9 mouse cellular contexts compared by ENCODE assay signal in the genomic region with DNA sequence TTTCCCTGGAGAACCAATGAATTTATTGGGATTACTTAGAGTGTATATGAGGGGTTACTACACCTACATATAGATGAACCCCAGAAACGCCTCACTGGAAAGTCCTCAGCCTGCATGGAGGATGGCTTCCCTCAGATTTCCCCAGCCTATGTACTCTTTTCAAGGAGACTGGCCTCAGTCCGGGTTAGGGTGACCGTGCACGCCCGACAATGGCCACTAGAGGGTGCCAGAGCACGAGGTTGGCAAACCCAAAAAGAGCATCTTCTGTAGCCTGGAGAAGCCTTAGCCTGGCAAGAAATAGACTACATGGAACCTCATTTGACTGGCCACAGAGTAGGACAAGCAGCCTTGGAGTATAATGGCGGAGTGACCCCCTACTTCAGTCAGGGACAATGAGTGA. TPM values are rescaled to one million over a fixed set of nuclear protein-coding genes. Genes with fewer than 3 reads are reported as not detected.
A peak's percentile ranks its signal among the peaks of the same experiment; 100 is the strongest.
DNase-seq lines count a peak whose midpoint lies in the region; ATAC-seq and TF ChIP-seq lines count a peak whose summit lies in the region.
"Had no signal": no experiment of that assay in that cellular context is flagged by ENCODE, and none has a peak within 500 bp of the region (broad histone marks: within the 10 kb centered on the region; RNA-seq: fewer than 3 reads in every experiment).

No protein-coding gene starts in this region.

- intact Hi-C loops in left cerebral cortex, postnatal 14 days (cut with DNase I): no loop called here

- no peaks in the 10 kb centered on the region for H3K9me3 ChIP-seq in forebrain, embryonic 11.5 days (ENCODE audit: control insufficient read depth, low read length)
- no peaks in the 10 kb centered on the region for H3K9me3 ChIP-seq in forebrain, embryonic 15.5 days
- no peaks in the 10 kb centered on the region for H3K9me3 ChIP-seq in midbrain, embryonic 11.5 days (ENCODE audit: control insufficient read depth, low read length)

- peak; percentile 92 for DNase-seq in forebrain, embryonic 11.5 days (ENCODE audit: low spot score)
- peak; percentile 96 to 98 for DNase-seq in cerebellum, postnatal 10 days
- DNase-seq in gastrocnemius, adult 18-20 months (ENCODE audit: low spot score): peak; percentile 88
- peak; percentile 69 to 85 for DNase-seq in left cerebral cortex, postnatal 14 days (ENCODE audit: low spot score in 2 of 2)
- DNase-seq in midbrain, embryonic 11.5 days (ENCODE audit: low spot score, missing footprints): peak; percentile 99
- peak; percentile 53 to 88 for DNase-seq in spleen, adult 2 months (ENCODE audit: low read depth in 1 of 2, low spot score in 2 of 2)

- H3K9ac ChIP-seq in forebrain, embryonic 11.5 days (ENCODE audit: low read length): no peak overlapping the region
- no peak overlapping the region for H3K9ac ChIP-seq in forebrain, embryonic 15.5 days (replicated peaks)
- H3K9ac ChIP-seq in midbrain, embryonic 11.5 days (ENCODE audit: low read length): no peak overlapping the region

- WGBS in forebrain, embryonic 11.5 days: 9% methylated on average over 7 of the region's 7 CpGs
- 9% methylated on average over 7 of the region's 7 CpGs for WGBS in forebrain, embryonic 15.5 days
- 7% methylated on average over 7 of the region's 7 CpGs for WGBS in midbrain, embryonic 11.5 days
- WGBS in spleen, adult 2 months: 25% methylated on average over 7 of the region's 7 CpGs

- no peaks in the 10 kb centered on the region for H3K4me1 ChIP-seq in forebrain, embryonic 11.5 days (replicated peaks; ENCODE audit: control insufficient read depth, insufficient read depth, low read length)
- H3K4me1 ChIP-seq in forebrain, embryonic 15.5 days: no peaks in the 10 kb centered on the region
- no peaks in the 10 kb centered on the region for H3K4me1 ChIP-seq in midbrain, embryonic 11.5 days (ENCODE audit: control insufficient read depth, insufficient read depth, low read length)
- peaks cover 9% of the 10 kb centered on the region; the same call in 1 of the 2 replicates for H3K4me1 ChIP-seq in spleen, adult 2 months (ENCODE audit: control insufficient read depth, insufficient read depth, insufficient read length)

- 0 out of 2 replicates have a peak, but pooled peaks have one; percentile 30 for ATAC-seq in forebrain, embryonic 11.5 days (replicated peaks; ENCODE audit: low FRiP score)
- no peak for ATAC-seq in forebrain, embryonic 15.5 days (replicated peaks)
- peak; percentile 61 for ATAC-seq in inflammation-experienced regulatory T-cells, adult 6 months
- peak; percentile 69; the same call in 1 of the 2 replicates for ATAC-seq in midbrain, embryonic 11.5 days (ENCODE audit: low FRiP score)

- no peak overlapping the region for H3K4me3 ChIP-seq in forebrain, embryonic 11.5 days (ENCODE audit: low read depth, low read length)
- no peak overlapping the region for H3K4me3 ChIP-seq in forebrain, embryonic 15.5 days
- no peak overlapping the region for H3K4me3 ChIP-seq in midbrain, embryonic 11.5 days (ENCODE audit: low read depth, low read length)
- no peak overlapping the region for H3K4me3 ChIP-seq in spleen, adult 2 months (ENCODE audit: extremely low read depth, insufficient read depth, insufficient read length)
- H3K4me3 ChIP-seq: myocyte had no signal

- no peak overlapping the region for H3K4me2 ChIP-seq in forebrain, embryonic 11.5 days (ENCODE audit: low read depth, low read length, severe bottlenecking)
- no peak overlapping the region for H3K4me2 ChIP-seq in forebrain, embryonic 15.5 days (replicated peaks)
- H3K4me2 ChIP-seq in midbrain, embryonic 11.5 days: no peak overlapping the region

- H3K27ac ChIP-seq in forebrain, embryonic 11.5 days (ENCODE audit: low read depth, low read length): no peak overlapping the region
- H3K27ac ChIP-seq in forebrain, embryonic 15.5 days (replicated peaks): no peak overlapping the region
- no peak overlapping the region for H3K27ac ChIP-seq in midbrain, embryonic 11.5 days (ENCODE audit: low read depth, low read length)
- H3K27ac ChIP-seq in spleen, adult 2 months (ENCODE audit: insufficient read depth, low read length): no peak overlapping the region

- TF ChIP-seq CTCF in spleen, adult 2 months (IDR thresholded peaks at IDR 0.05; ENCODE audit: extremely low read depth, insufficient read depth, insufficient read length, insufficient replicate concordance): peak; percentile 91

- no peaks in the 10 kb centered on the region for H3K27me3 ChIP-seq in forebrain, embryonic 11.5 days (ENCODE audit: control insufficient read depth, insufficient read depth, low read length)
- no peaks in the 10 kb centered on the region for H3K27me3 ChIP-seq in forebrain, embryonic 15.5 days
- H3K27me3 ChIP-seq in midbrain, embryonic 11.5 days (ENCODE audit: control insufficient read depth, insufficient read depth, low read length): no peaks in the 10 kb centered on the region
- H3K27me3 ChIP-seq in spleen, adult 2 months (ENCODE audit: control insufficient read depth, insufficient read depth, low read length): no peaks in the 10 kb centered on the region

- no peaks in the 10 kb centered on the region for H3K36me3 ChIP-seq in forebrain, embryonic 11.5 days (ENCODE audit: control insufficient read depth, insufficient read depth, low read length)
- no peaks in the 10 kb centered on the region for H3K36me3 ChIP-seq in forebrain, embryonic 15.5 days
- no peaks in the 10 kb centered on the region for H3K36me3 ChIP-seq in midbrain, embryonic 11.5 days (ENCODE audit: control insufficient read depth, insufficient read depth, low read length)
- no peaks in the 10 kb centered on the region for H3K36me3 ChIP-seq in spleen, adult 2 months (ENCODE audit: control insufficient read depth, insufficient read depth, low read length)

- no peak for TF ChIP-seq POLR2A in spleen, adult 2 months (IDR thresholded peaks at IDR 0.05; ENCODE audit: low read depth, low read length)

RNA-seq across cellular contexts. Expression of a gene that starts 15.7 kb away (rescaled TPM):
- polyA plus RNA-seq in forebrain, embryonic 11.5 days (2014; fragmentation: Nextera tagmentation; extraction: Ambion mirVana): 105 and 113 TPM in 2 replicates
- 57.9 and 62.0 TPM in 2 replicates for polyA plus RNA-seq in forebrain, embryonic 15.5 days (2015; fragmentation: Nextera tagmentation; extraction: Ambion mirVana)
- 10 to 100 TPM; 40.2 to 41.0 TPM for total RNA-seq in gastrocnemius, adult 18-20 months (2021)
- polyA plus RNA-seq in inflammation-experienced regulatory T-cells, adult 6 months (2017; shearing (Covaris generic)): 10 to 100 TPM; 45.4 to 51.8 (median 48.2) TPM
- total RNA-seq in left cerebral cortex, postnatal 14 days (2021): 10 to 100 TPM; 41.5 to 42.5 TPM
- polyA plus RNA-seq in midbrain, embryonic 11.5 days (2014; fragmentation: Nextera tagmentation; extraction: Ambion mirVana): 101 and 105 TPM in 2 replicates
- 16.3 and 20.3 TPM in 2 replicates for polyA plus RNA-seq in spleen, adult 2 months (2012; rRNA removed)
